Mouse (Mus musculus): Measurements from ENCODE around the gene Mmd2.

The Mmd2 gene

GRCm38 (mm10) chr5:142549441-142549840, 59.2 kb downstream of the Mmd2 start:
- no peak for DNase-seq (ENCODE audit: extremely low read depth, low read depth, low spot score)

DNA sequence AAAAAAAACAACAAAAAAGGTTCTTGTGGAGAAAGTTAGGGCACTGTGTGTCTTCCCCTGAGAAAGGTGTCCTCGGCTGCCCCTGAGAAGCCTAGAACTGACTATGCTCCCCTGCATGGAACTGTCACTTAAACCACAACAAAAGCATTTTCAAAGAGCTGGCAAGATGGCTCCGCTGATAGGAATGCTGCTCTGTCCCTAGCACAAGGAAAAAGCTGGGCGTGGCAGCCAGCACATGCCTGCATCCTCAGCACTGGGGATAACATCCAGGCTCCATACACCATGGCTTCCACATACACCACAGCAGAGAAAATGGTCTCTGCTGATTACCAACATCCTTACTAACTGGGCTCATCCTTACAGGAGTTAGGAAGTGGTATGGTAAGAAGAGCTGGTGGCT, 61.5 kb downstream of the Mmd2 start:
- no peak for DNase-seq (ENCODE audit: extremely low read depth, low read depth, low spot score)

- no peak for DNase-seq (ENCODE audit: extremely low read depth, low read depth, low spot score)
These were observed 62.3 kb downstream of the Mmd2 start for GRCm38 (mm10) chr5:142546344-142546743.

DNA sequence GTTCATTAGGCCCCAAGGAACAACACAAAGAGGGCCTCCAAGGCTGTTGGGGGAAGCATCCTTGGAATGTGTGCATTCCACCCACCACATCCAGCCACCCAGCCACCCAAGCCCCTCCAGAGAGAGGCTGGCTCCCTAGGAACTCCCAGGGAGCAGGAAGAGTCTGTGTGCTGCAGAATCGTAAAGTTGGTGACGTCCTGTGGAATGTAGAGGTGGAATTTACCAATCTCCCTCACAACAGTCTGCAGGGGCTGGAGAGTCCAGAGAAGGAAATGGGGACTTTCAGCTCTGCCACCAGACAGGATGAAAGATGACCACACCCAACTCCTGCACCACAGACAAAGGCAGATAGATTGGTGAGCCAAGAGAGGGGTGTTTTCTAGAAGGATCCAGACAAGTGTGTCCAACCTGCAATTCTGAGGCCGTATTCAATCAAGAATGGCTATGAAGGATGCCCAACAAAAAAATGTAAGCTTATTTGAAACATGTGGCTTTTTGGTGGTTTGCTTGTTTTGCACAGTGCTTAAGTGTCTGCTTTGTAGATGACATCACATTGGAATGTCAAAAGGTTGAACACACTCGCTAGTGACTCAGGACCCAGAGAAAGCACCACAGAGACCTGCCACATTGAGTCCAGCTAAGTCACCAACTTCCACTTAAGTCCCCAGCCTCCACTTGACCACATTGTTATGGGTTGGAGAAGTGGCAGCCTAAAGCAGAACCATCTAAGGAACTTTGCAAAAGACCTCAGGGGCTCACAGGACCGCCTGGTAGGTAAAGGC, 63.4 kb downstream of the Mmd2 start:
- DNase-seq (ENCODE audit: extremely low read depth, low read depth, low spot score): no peak

GRCm38 (mm10) chr5:142537286-142537685, 71.3 kb downstream of the Mmd2 start:
- DNase-seq (ENCODE audit: extremely low read depth, low read depth, low spot score): no peak

GRCm38 (mm10) chr5:142535388-142535787, 73.2 kb downstream of the Mmd2 start:
- no peak for DNase-seq (ENCODE audit: extremely low read depth, low read depth, low spot score)

- DNase-seq (ENCODE audit: extremely low read depth, low read depth, low spot score): no peak
These were observed 78.7 kb downstream of the Mmd2 start, which contains the start of gene Papolb for GRCm38 (mm10) chr5:142529915-142530314. Gene Papolb (minus strand): TSS chr5:142530076.

DNA sequence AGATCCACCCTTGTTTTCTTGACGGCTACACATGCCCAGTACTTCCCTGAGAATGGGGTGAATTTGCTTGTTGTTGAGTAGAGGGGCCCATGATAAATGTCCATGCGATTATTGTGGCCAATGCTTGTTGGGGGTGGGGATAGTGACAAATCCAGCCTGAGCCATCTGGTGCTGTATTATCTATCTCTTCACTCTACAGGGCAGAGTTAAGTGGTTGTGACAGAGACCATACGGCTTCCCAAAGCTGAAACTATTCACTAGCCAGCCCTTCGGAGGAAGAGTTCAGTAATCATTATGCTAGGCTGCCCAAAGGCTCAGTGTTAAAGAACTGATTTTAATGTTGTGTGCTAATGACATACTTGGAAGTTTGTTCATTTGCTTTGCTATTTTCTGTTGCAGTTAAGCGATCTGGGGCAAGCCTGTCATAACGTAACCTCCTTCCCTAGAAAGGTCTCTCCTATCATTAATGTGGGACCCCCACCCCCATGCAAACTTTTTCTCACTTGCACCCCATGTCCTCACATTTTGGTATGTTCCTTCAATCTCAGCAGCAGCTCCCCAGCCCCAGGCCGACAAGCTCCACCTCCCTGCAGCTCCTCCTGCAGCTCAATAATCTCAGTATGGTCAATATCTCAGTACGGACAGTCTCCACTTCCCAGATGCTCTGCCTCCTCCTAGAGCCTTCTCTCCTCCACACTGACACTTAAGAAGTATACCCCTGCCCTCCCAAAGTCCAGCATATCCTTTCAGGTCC, 83.7 kb downstream of the Mmd2 start:
- no peak for DNase-seq (ENCODE audit: extremely low read depth, low read depth, low spot score)

GRCm38 (mm10) chr5:142521195-142521866, 87.3 kb downstream of the Mmd2 start:
- DNase-seq (ENCODE audit: extremely low read depth, low read depth, low spot score): no peak

DNA sequence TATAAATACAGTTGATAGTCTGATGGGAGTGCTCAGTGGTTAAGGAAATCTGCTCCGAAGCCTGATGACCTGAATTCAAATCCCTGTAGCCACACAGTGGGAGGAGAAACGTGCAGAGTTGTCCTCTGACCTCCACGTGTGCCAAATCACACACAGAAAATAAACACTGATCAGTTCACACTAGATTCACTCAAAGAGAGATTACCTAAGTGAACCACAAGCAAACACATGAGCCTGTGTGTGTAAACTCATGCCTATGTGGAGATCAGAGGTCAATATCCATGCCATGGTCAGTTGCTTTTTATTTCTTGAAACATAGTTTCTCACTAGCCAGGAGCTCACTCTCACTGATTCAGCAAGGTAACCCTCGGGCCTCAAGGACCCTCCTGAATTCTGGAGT, 88.2 kb downstream of the Mmd2 start:
- DNase-seq (ENCODE audit: extremely low read depth, low read depth, low spot score): no peak

GRCm38 (mm10) chr5:142518973-142519372, 89.6 kb downstream of the Mmd2 start:
- DNase-seq (ENCODE audit: extremely low read depth, low read depth, low spot score): no peak
